Mouse (Mus musculus) ES-E14 (cell line): ENCODE results near the gene Prss34. TPM values are rescaled to one million over a fixed set of nuclear protein-coding genes. Genes with fewer than 3 reads are reported as not detected.

Experiments
- DNase-seq: peaks from one replicate; pipeline ENCODE4 v3.0.0-alpha.2; 2013; ENCODE audit warnings: low read depth, low spot score
- H3K27ac ChIP-seq: 2 replicates; pipeline ENCODE4 v1.5.1; 2012; ENCODE audit warnings: low read depth, mild to moderate bottlenecking, low read length, moderate library complexity, mixed read lengths; ENCODE audit not compliant: poor library complexity, insufficient read depth, severe bottlenecking
- H3K36me3 ChIP-seq: 2 replicates; pipeline ENCODE4 v1.6.1; 2012; ENCODE audit warnings: mild to moderate bottlenecking, low read length, moderate library complexity, mixed read lengths; ENCODE audit not compliant: control insufficient read depth, poor library complexity, insufficient read depth, severe bottlenecking
- H3K4me1 ChIP-seq, 2 experiments: fragments of 150-350 bp in 1 of 2; sonication (generic) in 1 of 2; 2 replicates each; pipeline ENCODE4 v1.6.1; 2012; ENCODE audit warnings: low read length in 2 of 2, mild to moderate bottlenecking in 1 of 2, mixed read lengths in 1 of 2; ENCODE audit not compliant: control insufficient read depth in 2 of 2, insufficient read depth in 2 of 2, poor library complexity in 1 of 2
- H3K4me3 ChIP-seq, 2 experiments: fragments of 150-350 bp in 1 of 2; sonication (generic) in 1 of 2; 2 replicates each; pipeline ENCODE4 v1.5.1; 2012; ENCODE audit warnings: low read length in 2 of 2, low read depth in 1 of 2, mild to moderate bottlenecking in 1 of 2, mixed read lengths in 1 of 2; ENCODE audit not compliant: insufficient read depth in 1 of 2, poor library complexity in 1 of 2, severe bottlenecking in 1 of 2
- H3K9ac ChIP-seq: 2 replicates; pipeline ENCODE4 v1.6.1; 2012; ENCODE audit warnings: low read depth, mild to moderate bottlenecking, low read length, mixed read lengths; ENCODE audit not compliant: poor library complexity, insufficient read depth, severe bottlenecking
- H3K9me3 ChIP-seq: fragments of 150-350 bp; sonication (generic); 2 replicates; pipeline ENCODE4 v1.6.1; 2012; ENCODE audit warnings: low read depth, mild to moderate bottlenecking, low read length; ENCODE audit not compliant: control insufficient read depth, insufficient read depth
- CHD2 ChIP-seq: IDR thresholded peaks from 2 replicates; pipeline ENCODE4 v1.6.1; 2014; ENCODE audit warnings: mild to moderate bottlenecking, low read depth, low read length, inconsistent platforms
- HCFC1 ChIP-seq: IDR thresholded peaks from 2 replicates; pipeline ENCODE4 v1.6.1; 2012; ENCODE audit warnings: low read length, inconsistent platforms, borderline replicate concordance; ENCODE audit not compliant: insufficient read depth
- MAFK ChIP-seq: IDR thresholded peaks from 2 replicates; pipeline ENCODE4 v1.6.1; 2014; ENCODE audit warnings: mild to moderate bottlenecking, low read depth, low read length, inconsistent platforms; ENCODE audit not compliant: insufficient read depth
- ZC3H11A ChIP-seq: IDR thresholded peaks from 2 replicates; pipeline ENCODE4 v1.6.1; 2012; ENCODE audit warnings: low read depth, mild to moderate bottlenecking, inconsistent platforms, low read length, borderline replicate concordance
- ZNF384 ChIP-seq: IDR thresholded peaks from 2 replicates; pipeline ENCODE4 v1.6.1; 2012; ENCODE audit warnings: low read depth, low read length, inconsistent platforms
- in situ Hi-C, 2 experiments: fragments of 600-800 bp; cut with MboI; formaldehyde crosslinking; loops; one replicate each; pipeline ENCODE4 v1.15.1; 2025; ENCODE audit warnings: low sequenced_read_pairs in 2 of 2, inconsistent platforms in 1 of 2; ENCODE audit not compliant: unreplicated experiment in 2 of 2
- total RNA-seq: library from RNA; depleted of rRNA; stranded (reverse); fragments of 300-350 nt; gene quantifications from 2 replicates; pipeline ENCODE4 v1.2.3, GENCODE M21; 2012

The Prss34 gene
- total RNA-seq, 1 experiment, result not detected

GRCm38 (mm10) chr17:25256140-25256754 lies 41.9 kb upstream of the Prss34 start, which contains the start of gene Baiap3:
Gene Baiap3 (minus strand): TSS chr17:25256364.
- Histone ChIP-seq H3K9me3 (no peaks in the 10 kb centered on the region), H3K9ac (peak within 1 kb of the TSS; percentile 43; the same call in 1 of the 2 replicates), H3K36me3 (peaks cover 7% of the 10 kb centered on the region; the same call in 1 of the 2 replicates), H3K27ac (no peak within 1 kb of the TSS), H3K4me3 (peak within 1 kb of the TSS; percentile 60 to 69), H3K4me1 (peaks cover 0 to 9% of the 10 kb centered on the region in 2 experiments; a peak in 1 of 4 replicates)
- no peak for DNase-seq
- no peak for TF ChIP-seq HCFC1
- TF ChIP-seq ZNF384, result no peak
- TF ChIP-seq ZC3H11A, result no peak
- TF ChIP-seq CHD2, result no peak
- TF ChIP-seq MAFK, result no peak
- in situ Hi-C loops, result no loop called here

- in situ Hi-C loops, result no loop called here
- no peak overlapping the region for H3K9ac ChIP-seq
- no peak for DNase-seq
- H3K4me3 ChIP-seq, result no peak overlapping the region
- no peak overlapping the region for H3K27ac ChIP-seq
- no peaks in the 10 kb centered on the region for H3K9me3 ChIP-seq
- TF ChIP-seq CHD2 (no peak), ZC3H11A (no peak), MAFK (no peak), HCFC1 (no peak)
- H3K4me1 ChIP-seq, result peaks cover 0 to 12% of the 10 kb centered on the region in 2 experiments; a peak in 1 of 4 replicates
- H3K36me3 ChIP-seq, result peaks cover 13% of the 10 kb centered on the region
These were observed 40.4 kb upstream of the Prss34 start for GRCm38 (mm10) chr17:25257804-25258261.

DNA sequence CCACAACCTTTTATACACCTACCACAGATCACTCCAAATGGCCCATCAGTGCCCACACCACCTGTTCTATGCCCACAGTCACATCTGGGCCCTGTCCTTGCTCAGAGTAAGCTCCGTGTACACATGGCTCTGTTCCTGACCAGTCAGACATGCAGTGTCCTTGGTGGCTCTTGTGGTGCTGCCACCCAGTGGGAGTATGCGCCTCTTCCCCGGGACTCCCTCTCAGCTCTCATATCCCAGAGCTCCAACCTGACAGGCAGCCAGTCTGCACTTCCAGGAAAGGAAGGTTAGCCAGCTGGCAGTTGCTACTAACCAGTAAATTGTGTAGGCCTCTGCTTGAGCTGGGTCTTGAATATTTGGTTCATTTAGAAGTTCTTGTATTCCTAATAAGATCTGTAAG lies 33.7 kb upstream of the Prss34 start:
- in situ Hi-C loops, result no loop called here
- Histone ChIP-seq H3K4me3 (no peak overlapping the region), H3K36me3 (peaks cover 72% of the 10 kb centered on the region), H3K9ac (no peak overlapping the region), H3K4me1 (peaks cover 0 to 3% of the 10 kb centered on the region in 2 experiments; a peak in 1 of 4 replicates), H3K27ac (no peak overlapping the region), H3K9me3 (no peaks in the 10 kb centered on the region)
- no peak for TF ChIP-seq HCFC1
- no peak for TF ChIP-seq ZNF384
- TF ChIP-seq MAFK, result no peak
- TF ChIP-seq CHD2, result no peak
- TF ChIP-seq ZC3H11A, result no peak
- DNase-seq, result no peak

DNA sequence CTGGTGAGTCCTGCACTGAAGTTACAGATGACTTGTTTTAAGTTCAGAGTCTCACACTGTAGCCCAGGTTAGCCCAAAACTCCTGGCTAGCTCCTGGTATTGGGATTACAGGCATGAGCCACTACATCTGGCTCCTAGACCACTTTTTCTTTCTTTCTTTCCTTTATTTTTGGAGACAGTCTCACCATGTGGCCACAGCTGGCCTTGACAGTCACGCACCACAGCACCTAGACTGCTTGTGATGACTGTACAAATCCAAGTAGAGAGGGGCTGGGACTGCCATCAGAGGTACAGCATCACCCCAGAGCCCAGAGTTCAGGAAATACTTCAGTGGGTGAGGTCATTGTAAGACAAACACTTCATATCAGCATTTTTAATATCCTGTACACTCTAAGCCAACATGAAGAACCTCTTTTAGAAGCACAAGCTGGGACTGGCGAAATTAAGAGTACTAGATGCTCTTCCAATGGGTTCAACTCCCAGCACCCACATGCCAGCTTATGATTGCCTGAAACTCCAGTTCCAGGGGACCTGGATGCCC lies 27.3 kb upstream of the Prss34 start:
- no peak overlapping the region for H3K27ac ChIP-seq
- peak overlapping the region in 1 of 2 experiments; percentile 94; a peak in 1 of 4 replicates for H3K4me3 ChIP-seq
- H3K9me3 ChIP-seq, result no peaks in the 10 kb centered on the region
- peak overlapping the region; percentile 6; the same call in 1 of the 2 replicates for H3K9ac ChIP-seq
- in situ Hi-C loops, result no loop called here
- no peak for DNase-seq
- H3K4me1 ChIP-seq, result peaks cover 0 to 14% of the 10 kb centered on the region in 2 experiments; a peak in 1 of 4 replicates
- peaks cover 41% of the 10 kb centered on the region for H3K36me3 ChIP-seq
- TF ChIP-seq ZNF384 (no peak), ZC3H11A (no peak), MAFK (no peak), HCFC1 (no peak), CHD2 (no peak)
